In genomic region chr11:46276778-46277177, GRCm38 (mm10) we compare ENCODE assay signal across 9 mouse cellular contexts. TPM values are rescaled to one million over a fixed set of nuclear protein-coding genes. Genes with fewer than 3 reads are reported as not detected.
DNase-seq lines count a peak whose midpoint lies in the region; ATAC-seq and TF ChIP-seq lines count a peak whose summit lies in the region.
"Had no signal": no experiment of that assay in that cellular context is flagged by ENCODE, and none has a peak within 500 bp of the region (broad histone marks: within the 10 kb centered on the region; RNA-seq: fewer than 3 reads in every experiment).

No protein-coding gene starts in this region.

- H3K9ac ChIP-seq in forebrain, embryonic 11.5 days (ENCODE audit: low read length): no peak overlapping the region
- no peak overlapping the region for H3K9ac ChIP-seq in forebrain, embryonic 13.5 days
- H3K9ac ChIP-seq in midbrain, embryonic 14.5 days (replicated peaks; ENCODE audit: low read length): no peak overlapping the region
- H3K9ac ChIP-seq in midbrain, embryonic 15.5 days: no peak overlapping the region
- no peak overlapping the region for H3K9ac ChIP-seq in liver, embryonic 14.5 days (replicated peaks)
- no peak overlapping the region for H3K9ac ChIP-seq in stomach, postnatal 0 days (ENCODE audit: low read length)
- H3K9ac ChIP-seq: limb, embryonic 12.5 days had no signal

- H3K27me3 ChIP-seq in forebrain, embryonic 11.5 days (ENCODE audit: control insufficient read depth, insufficient read depth, low read length): no peaks in the 10 kb centered on the region
- no peaks in the 10 kb centered on the region for H3K27me3 ChIP-seq in forebrain, embryonic 13.5 days
- no peaks in the 10 kb centered on the region for H3K27me3 ChIP-seq in midbrain, embryonic 14.5 days (ENCODE audit: control insufficient read depth, insufficient read depth, low read length)
- H3K27me3 ChIP-seq in midbrain, embryonic 15.5 days (replicated peaks): no peaks in the 10 kb centered on the region
- H3K27me3 ChIP-seq in liver, embryonic 14.5 days (ENCODE audit: control insufficient read depth, insufficient read depth, low read length): no peaks in the 10 kb centered on the region
- no peaks in the 10 kb centered on the region for H3K27me3 ChIP-seq in stomach, postnatal 0 days (ENCODE audit: control insufficient read depth, insufficient read depth, low read length)

- no peaks in the 10 kb centered on the region for H3K4me1 ChIP-seq in forebrain, embryonic 11.5 days (replicated peaks; ENCODE audit: control insufficient read depth, insufficient read depth, low read length)
- H3K4me1 ChIP-seq in forebrain, embryonic 13.5 days: no peaks in the 10 kb centered on the region
- no peaks in the 10 kb centered on the region for H3K4me1 ChIP-seq in midbrain, embryonic 14.5 days (ENCODE audit: control insufficient read depth, insufficient read depth, low read length)
- H3K4me1 ChIP-seq in midbrain, embryonic 15.5 days: no peaks in the 10 kb centered on the region
- no peaks in the 10 kb centered on the region for H3K4me1 ChIP-seq in liver, embryonic 14.5 days (replicated peaks; ENCODE audit: control insufficient read depth in 2 of 2, insufficient read depth in 2 of 2, low read length in 1 of 2)
- H3K4me1 ChIP-seq in stomach, postnatal 0 days (replicated peaks; ENCODE audit: control insufficient read depth, insufficient read depth): no peaks in the 10 kb centered on the region
- H3K4me1 ChIP-seq: limb, embryonic 12.5 days had no signal

- peak; percentile 71 for DNase-seq in forebrain, embryonic 11.5 days (ENCODE audit: low spot score)
- peak; percentile 52 for DNase-seq in midbrain, embryonic 14.5 days
- DNase-seq in liver, embryonic 14.5 days (ENCODE audit: low read depth in 3 of 3, low spot score in 3 of 3): peak in 2 of 3 experiments; percentile 11 to 23
- DNase-seq in stomach, postnatal 0 days (ENCODE audit: low spot score): peak; percentile 56
- DNase-seq in yolk sac, embryonic 10.5 days (ENCODE audit: low spot score): no peak

- no peak overlapping the region for H3K4me3 ChIP-seq in forebrain, embryonic 11.5 days (ENCODE audit: low read depth, low read length)
- H3K4me3 ChIP-seq in forebrain, embryonic 13.5 days: no peak overlapping the region
- H3K4me3 ChIP-seq in midbrain, embryonic 14.5 days (replicated peaks; ENCODE audit: low read depth, low read length): no peak overlapping the region
- H3K4me3 ChIP-seq in midbrain, embryonic 15.5 days: no peak overlapping the region
- H3K4me3 ChIP-seq in liver, embryonic 14.5 days (ENCODE audit: insufficient read depth in 1 of 2, low read depth in 2 of 2, low read length in 2 of 2): no peak overlapping the region
- no peak overlapping the region for H3K4me3 ChIP-seq in stomach, postnatal 0 days (ENCODE audit: low read depth, low read length)
- H3K4me3 ChIP-seq: limb, embryonic 12.5 days had no signal

- TF ChIP-seq CTCF in liver, embryonic 14.5 days (IDR thresholded peaks at IDR 0.05; ENCODE audit: low read depth): peak; percentile 76
- peak; percentile 71 for TF ChIP-seq CTCF in stomach, postnatal 0 days (IDR thresholded peaks at IDR 0.05; ENCODE audit: low read depth)

- 46% methylated on average over 5 of the region's 5 CpGs for WGBS in forebrain, embryonic 11.5 days
- 44% methylated on average over 5 of the region's 5 CpGs for WGBS in forebrain, embryonic 13.5 days
- 52% methylated on average over 5 of the region's 5 CpGs for WGBS in midbrain, embryonic 14.5 days
- 48% methylated on average over 5 of the region's 5 CpGs for WGBS in midbrain, embryonic 15.5 days
- WGBS in liver, embryonic 14.5 days (ENCODE audit: insufficient replicate concordance): 44% methylated on average over 5 of the region's 5 CpGs
- WGBS in stomach, postnatal 0 days: 46% methylated on average over 5 of the region's 5 CpGs

- no peak for ATAC-seq in forebrain, embryonic 11.5 days (replicated peaks; ENCODE audit: low FRiP score)
- ATAC-seq in forebrain, embryonic 13.5 days: no peak
- ATAC-seq in midbrain, embryonic 14.5 days (ENCODE audit: low FRiP score, low TSS enrichment): no peak
- no peak for ATAC-seq in midbrain, embryonic 15.5 days (replicated peaks)
- peak; percentile 63 for ATAC-seq in common myeloid progenitor, adult 5-6 weeks (replicated peaks; ENCODE audit: low read depth, poor library complexity, severe bottlenecking)
- no peak for ATAC-seq in liver, embryonic 14.5 days (ENCODE audit: insufficient read depth)
- ATAC-seq in stomach, postnatal 0 days (ENCODE audit: low FRiP score, low TSS enrichment): peak; percentile 41

- no peak overlapping the region for H3K27ac ChIP-seq in forebrain, embryonic 11.5 days (ENCODE audit: low read depth, low read length)
- no peak overlapping the region for H3K27ac ChIP-seq in forebrain, embryonic 13.5 days
- H3K27ac ChIP-seq in midbrain, embryonic 14.5 days (replicated peaks; ENCODE audit: low read depth, low read length): no peak overlapping the region
- no peak overlapping the region for H3K27ac ChIP-seq in midbrain, embryonic 15.5 days
- no peak overlapping the region for H3K27ac ChIP-seq in liver, embryonic 14.5 days
- no peak overlapping the region for H3K27ac ChIP-seq in stomach, postnatal 0 days (replicated peaks)
- H3K27ac ChIP-seq: limb, embryonic 12.5 days had no signal

- H3K4me2 ChIP-seq in forebrain, embryonic 11.5 days (ENCODE audit: low read depth, low read length, severe bottlenecking): no peak overlapping the region
- no peak overlapping the region for H3K4me2 ChIP-seq in forebrain, embryonic 13.5 days
- no peak overlapping the region for H3K4me2 ChIP-seq in midbrain, embryonic 14.5 days (ENCODE audit: low read length)
- no peak overlapping the region for H3K4me2 ChIP-seq in midbrain, embryonic 15.5 days
- H3K4me2 ChIP-seq in liver, embryonic 14.5 days (ENCODE audit: low read depth): no peak overlapping the region
- no peak overlapping the region for H3K4me2 ChIP-seq in stomach, postnatal 0 days (replicated peaks; ENCODE audit: low read depth)
- H3K4me2 ChIP-seq: limb, embryonic 12.5 days had no signal

- no peaks in the 10 kb centered on the region; the same call in 1 of the 2 replicates for H3K36me3 ChIP-seq in forebrain, embryonic 11.5 days (ENCODE audit: control insufficient read depth, insufficient read depth, low read length)
- peaks cover 98% of the 10 kb centered on the region for H3K36me3 ChIP-seq in forebrain, embryonic 13.5 days (ENCODE audit: poor library complexity, severe bottlenecking)
- H3K36me3 ChIP-seq in midbrain, embryonic 14.5 days (ENCODE audit: control insufficient read depth, insufficient read depth, low read length): peaks cover 89% of the 10 kb centered on the region
- peaks cover 62% of the 10 kb centered on the region for H3K36me3 ChIP-seq in midbrain, embryonic 15.5 days (replicated peaks)
- no peaks in the 10 kb centered on the region for H3K36me3 ChIP-seq in liver, embryonic 14.5 days (replicated peaks; ENCODE audit: control insufficient read depth, insufficient read depth, low read depth)
- H3K36me3 ChIP-seq in stomach, postnatal 0 days (ENCODE audit: control insufficient read depth, insufficient read depth, low read length): no peaks in the 10 kb centered on the region

- H3K9me3 ChIP-seq in forebrain, embryonic 11.5 days (ENCODE audit: control insufficient read depth, low read length): no peaks in the 10 kb centered on the region
- no peaks in the 10 kb centered on the region for H3K9me3 ChIP-seq in forebrain, embryonic 13.5 days (replicated peaks)
- H3K9me3 ChIP-seq in midbrain, embryonic 14.5 days (ENCODE audit: control insufficient read depth, low read length): no peaks in the 10 kb centered on the region
- no peaks in the 10 kb centered on the region for H3K9me3 ChIP-seq in midbrain, embryonic 15.5 days
- H3K9me3 ChIP-seq in liver, embryonic 14.5 days (ENCODE audit: control insufficient read depth, low read length): no peaks in the 10 kb centered on the region
- H3K9me3 ChIP-seq in stomach, postnatal 0 days (ENCODE audit: control insufficient read depth, low read length): no peaks in the 10 kb centered on the region
- H3K9me3 ChIP-seq: limb, embryonic 12.5 days had no signal

- TF ChIP-seq EP300 in liver, embryonic 14.5 days (IDR thresholded peaks at IDR 0.05; ENCODE audit: low read depth): no peak
- TF ChIP-seq EP300 in stomach, postnatal 0 days (optimal IDR thresholded peaks at IDR 0.05): no peak

RNA-seq across cellular contexts. Expression of gene Cyfip2, which starts 35.9 kb away (rescaled TPM):
- 49.9 and 50.9 TPM in 2 replicates for polyA plus RNA-seq in forebrain, embryonic 11.5 days (2014; fragmentation: Nextera tagmentation; extraction: Ambion mirVana)
- polyA plus RNA-seq in forebrain, embryonic 13.5 days (2015; fragmentation: Nextera tagmentation; extraction: Ambion mirVana): 55.9 and 59.8 TPM in 2 replicates
- polyA plus RNA-seq in midbrain, embryonic 14.5 days (2014; fragmentation: Nextera tagmentation; extraction: Ambion mirVana): 96.1 and 112 TPM in 2 replicates
- 97.6 and 104 TPM in 2 replicates for polyA plus RNA-seq in midbrain, embryonic 15.5 days (2015; fragmentation: Nextera tagmentation; extraction: Ambion mirVana)
- total RNA-seq in common myeloid progenitor, adult 5-6 weeks (2017): 52.5 and 69.0 TPM in 2 replicates
- 1.3 and 1.6 TPM in 2 replicates for polyA plus RNA-seq in liver, embryonic 14.5 days (2012; rRNA removed)
- polyA plus RNA-seq in liver, embryonic 14.5 days (2014; fragmentation: Nextera tagmentation; extraction: Ambion mirVana): 2.6 and 3.1 TPM in 2 replicates
- polyA plus RNA-seq in stomach, postnatal 0 days (2015; fragmentation: Nextera tagmentation; extraction: Ambion mirVana): 2.8 and 3.0 TPM in 2 replicates

RNA-seq across cellular contexts. Expression of gene Fndc9, which starts 41.4 kb away (rescaled TPM):
- polyA plus RNA-seq in forebrain, embryonic 11.5 days (2014; fragmentation: Nextera tagmentation; extraction: Ambion mirVana): 0.65 and 1.5 TPM in 2 replicates
- 2.2 and 2.5 TPM in 2 replicates for polyA plus RNA-seq in forebrain, embryonic 13.5 days (2015; fragmentation: Nextera tagmentation; extraction: Ambion mirVana)
- polyA plus RNA-seq in midbrain, embryonic 14.5 days (2014; fragmentation: Nextera tagmentation; extraction: Ambion mirVana): 7.9 and 8.7 TPM in 2 replicates
- polyA plus RNA-seq in midbrain, embryonic 15.5 days (2015; fragmentation: Nextera tagmentation; extraction: Ambion mirVana): 8.4 and 10.0 TPM in 2 replicates
- total RNA-seq in common myeloid progenitor, adult 5-6 weeks (2017): 0.23 TPM in 1 of 2 replicates, not detected in the other
- polyA plus RNA-seq in liver, embryonic 14.5 days (2012; rRNA removed): not detected in 2 replicates
- not detected in 2 replicates for polyA plus RNA-seq in liver, embryonic 14.5 days (2014; fragmentation: Nextera tagmentation; extraction: Ambion mirVana)
- 6.9 and 8.2 TPM in 2 replicates for polyA plus RNA-seq in stomach, postnatal 0 days (2015; fragmentation: Nextera tagmentation; extraction: Ambion mirVana)

Comparison
In these comparisons a context has a peak if more than half of its experiments do, and no peak if none do; other contexts are left out.
1. ATAC-seq: peak in common myeloid progenitor, adult 5-6 weeks (single experiment) and stomach, postnatal 0 days (single experiment); none in forebrain, embryonic 11.5 days (single experiment), forebrain, embryonic 13.5 days (single experiment), midbrain, embryonic 14.5 days (single experiment), midbrain, embryonic 15.5 days (single experiment) and liver, embryonic 14.5 days (single experiment).
2. RNA of gene Cyfip2, which starts 35.9 kb away (polyA plus RNA-seq): 96.1 to 112 TPM in midbrain, embryonic 14.5 days, 97.6 to 104 TPM in midbrain, embryonic 15.5 days, 55.9 to 59.8 TPM in forebrain, embryonic 13.5 days and 49.9 to 50.9 TPM in forebrain, embryonic 11.5 days; 2.8 to 3.0 TPM in stomach, postnatal 0 days and 1.3 to 3.1 TPM in liver, embryonic 14.5 days; every median in the first group is over 10 times any median in the second.